Mouse (Mus musculus): ENCODE measurements around the gene Ltb.

- TF ChIP-seq POLR2A (IDR thresholded peaks at IDR 0.05; ENCODE audit: low read depth, low read length) = no peak
- TF ChIP-seq CTCF (IDR thresholded peaks at IDR 0.05; ENCODE audit: borderline replicate concordance, insufficient read depth, low read length) = no peak
Observed at GRCm38 (mm10) chr17:35159638-35160037, 34.6 kb upstream of the Ltb start.

Data from embryonic fibroblast, embryonic 13.5 days (primary cell).